Mouse (Mus musculus): ENCODE measurements at regions not wholly inside any gene's neighbourhood (a gene's known extent, or its start where the extent isn't known, plus 50 kb on each side); places are given as distances from the start of the nearest gene placed in this dataset.

DNA sequence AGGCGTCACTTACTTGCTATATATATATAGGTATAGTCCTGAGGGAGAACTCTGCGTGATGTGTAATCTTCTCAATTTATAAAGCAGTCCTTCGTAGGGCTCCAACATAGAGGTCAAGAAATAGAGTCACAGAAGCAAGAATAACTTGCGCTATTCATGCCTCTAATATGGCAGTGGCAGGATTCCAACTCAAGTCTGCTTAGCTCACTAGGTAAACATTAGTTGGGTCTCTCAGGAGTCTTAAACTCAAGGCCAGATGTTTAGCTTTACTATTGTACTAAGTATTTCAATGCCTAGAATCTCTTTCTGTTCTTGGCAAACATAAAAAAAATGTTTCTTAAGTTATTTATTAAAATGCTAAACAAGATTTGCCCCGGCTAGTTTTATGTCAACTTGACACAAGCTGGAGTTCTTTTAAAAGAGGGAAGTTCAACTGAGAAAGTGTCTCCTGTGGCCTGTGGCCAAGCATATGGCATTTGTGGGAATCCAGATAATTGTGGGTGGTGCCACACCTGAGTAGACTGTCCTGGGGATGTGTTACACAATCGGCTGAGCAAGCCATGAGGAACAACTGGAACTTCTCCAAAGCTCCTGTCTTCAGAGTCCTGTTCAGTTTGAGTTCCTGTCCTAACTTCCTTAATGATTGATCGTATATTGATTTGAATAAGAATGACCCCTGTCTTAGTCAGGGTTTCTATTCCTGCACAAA, 220.9 kb downstream of the Pten start:
- TF ChIP-seq GATA1 (IDR thresholded peaks at IDR 0.05; ENCODE audit: low read length) (no peak), TAL1 (IDR thresholded peaks at IDR 0.05; ENCODE audit: low read length) (no peak)
